Mouse (Mus musculus): ENCODE measurements around the gene Nipbl. TPM values are rescaled to one million over a fixed set of nuclear protein-coding genes. Genes with fewer than 3 reads are reported as not detected.

Nipbl gene
- total RNA-seq, 2 experiments from 2014 or later: 23.5 to 34.2 TPM

- no peak for DNase-seq (ENCODE audit: low spot score in 2 of 2)
- intact Hi-C loops (cut with DNase I): no loop called here
These were observed 11.7 kb downstream of the Nipbl start for GRCm38 (mm10) chr15:8432534-8432933.

DNA sequence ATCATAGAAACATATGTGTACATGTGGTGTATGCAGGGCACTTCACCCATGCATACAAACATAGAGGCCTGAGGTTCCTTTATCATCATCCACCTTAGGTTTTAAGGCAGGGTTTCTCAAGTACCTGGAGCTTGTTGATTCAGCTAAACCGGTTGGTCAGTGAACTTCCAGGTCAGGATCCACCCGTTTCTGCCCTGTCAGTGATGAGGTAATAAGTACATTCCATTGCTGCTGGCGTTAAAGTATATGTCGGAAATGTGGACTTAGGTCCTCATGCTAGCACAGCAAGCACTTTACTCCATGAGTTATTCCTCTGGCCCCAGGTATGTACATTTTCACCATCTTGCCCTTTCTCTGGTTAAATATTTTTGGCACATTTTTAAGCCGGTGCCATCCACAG, 14.8 kb downstream of the Nipbl start:
- intact Hi-C loops (cut with DNase I): no loop called here
- no peak for DNase-seq (ENCODE audit: low spot score in 2 of 2)

DNA sequence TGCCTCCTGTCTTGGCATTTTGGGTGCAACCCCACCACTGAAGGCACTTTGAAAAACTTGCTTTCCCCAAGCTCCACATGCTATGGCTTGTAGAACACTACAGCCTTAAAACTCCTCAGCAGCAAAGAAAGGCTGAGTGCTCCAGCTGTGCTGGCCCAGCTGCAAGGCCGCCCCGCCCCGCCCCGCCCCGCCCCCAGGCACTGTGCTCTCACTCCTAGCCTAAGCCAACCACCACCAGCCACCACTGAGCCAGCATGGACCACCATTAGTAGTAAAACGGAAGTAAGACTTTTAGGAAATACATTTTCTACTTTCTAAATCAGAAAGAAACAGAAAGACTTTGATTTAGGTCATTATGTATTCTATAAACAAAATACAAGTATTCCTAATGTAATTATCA, 23.4 kb downstream of the Nipbl start:
- intact Hi-C loops (cut with DNase I): no loop called here
- DNase-seq (ENCODE audit: low spot score in 2 of 2): no peak

DNA sequence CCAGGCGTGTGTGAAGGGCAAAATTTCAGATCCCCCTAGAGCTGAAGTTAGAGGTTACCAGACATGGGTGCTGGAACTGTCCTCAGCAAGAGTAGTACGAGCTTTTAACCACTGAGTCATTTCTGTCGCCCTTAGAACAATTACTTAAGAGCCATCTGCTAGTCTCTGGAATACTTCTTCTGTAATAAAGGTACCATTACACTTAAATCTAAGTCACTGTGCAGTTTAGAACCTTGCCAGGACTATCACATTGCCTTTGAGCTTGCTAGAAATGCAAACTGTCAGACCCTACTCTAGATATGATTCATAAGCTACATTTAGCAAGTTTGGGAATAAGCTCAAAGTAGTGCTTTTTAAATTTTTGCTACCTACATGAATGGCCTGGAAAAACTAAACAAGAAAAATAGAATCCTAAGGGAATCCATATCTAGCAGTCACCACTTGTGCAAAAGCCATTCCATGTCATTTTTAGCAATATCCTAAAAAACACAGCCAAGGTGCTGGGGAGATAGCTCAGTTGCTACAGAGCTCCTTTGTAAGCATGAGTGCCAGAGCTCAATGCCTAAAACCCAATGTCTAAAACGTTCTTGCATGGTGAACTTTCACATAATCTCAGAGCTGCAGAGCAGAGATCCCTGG, 27.6 kb downstream of the Nipbl start:
- intact Hi-C loops (cut with DNase I): no loop called here
- DNase-seq (ENCODE audit: low spot score in 2 of 2): no peak

DNA sequence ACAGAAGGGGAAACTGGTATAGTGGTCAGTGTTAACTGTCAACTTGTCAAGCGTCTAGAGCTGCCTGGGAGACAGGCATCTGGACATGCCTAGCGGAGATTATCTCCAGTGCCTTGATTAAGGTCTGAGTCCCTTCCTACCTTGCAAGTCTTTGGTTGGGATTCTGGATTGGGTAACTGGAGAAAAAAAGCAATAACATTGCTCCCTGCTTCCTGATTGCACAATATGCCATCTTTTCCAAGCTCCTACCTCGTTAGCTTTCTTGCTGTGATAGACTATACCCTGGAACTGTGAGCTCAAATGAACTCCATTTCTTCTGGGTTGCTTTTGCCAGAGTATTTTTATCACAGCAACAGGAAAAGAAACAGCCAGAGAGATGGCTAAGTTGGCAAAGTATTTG, 30.9 kb downstream of the Nipbl start:
- DNase-seq (ENCODE audit: low spot score in 2 of 2): no peak
- intact Hi-C loops (cut with DNase I): no loop called here

- intact Hi-C loops (cut with DNase I): no loop called here
- DNase-seq (ENCODE audit: low spot score in 2 of 2): no peak
These were observed 32.4 kb downstream of the Nipbl start for GRCm38 (mm10) chr15:8411873-8412272.

DNA sequence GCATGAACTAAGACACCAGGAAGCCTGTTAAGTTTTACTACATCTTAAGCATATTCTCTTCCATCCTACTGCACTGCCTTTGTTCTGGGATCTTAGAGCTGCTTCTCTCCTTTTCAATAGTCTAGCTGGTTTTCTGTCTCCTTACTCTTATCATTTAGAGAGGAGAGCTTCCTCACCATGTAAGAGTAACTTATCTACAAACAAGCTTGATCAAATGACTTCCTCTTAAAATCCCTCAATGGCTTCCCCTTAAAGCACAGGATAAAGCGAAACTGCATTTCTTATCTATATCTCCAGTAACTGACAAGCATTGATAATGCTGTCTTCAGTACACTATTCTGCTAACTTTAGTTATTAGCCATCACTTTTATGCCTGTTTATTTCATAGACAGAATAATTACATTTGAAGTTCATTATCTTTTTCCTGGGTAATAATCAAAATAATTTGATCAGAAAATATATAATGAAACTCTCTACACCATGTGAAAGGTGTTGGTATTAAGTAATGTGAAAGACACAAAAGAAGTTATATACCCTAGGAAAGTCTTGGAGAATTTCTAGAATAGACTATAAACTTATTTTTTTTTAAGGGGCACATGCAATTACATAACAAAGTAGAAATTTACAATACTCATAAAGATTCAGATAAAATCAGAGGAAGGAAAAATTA, 33.0 kb downstream of the Nipbl start:
- intact Hi-C loops (cut with DNase I): no loop called here
- DNase-seq (ENCODE audit: low spot score in 2 of 2): no peak

DNA sequence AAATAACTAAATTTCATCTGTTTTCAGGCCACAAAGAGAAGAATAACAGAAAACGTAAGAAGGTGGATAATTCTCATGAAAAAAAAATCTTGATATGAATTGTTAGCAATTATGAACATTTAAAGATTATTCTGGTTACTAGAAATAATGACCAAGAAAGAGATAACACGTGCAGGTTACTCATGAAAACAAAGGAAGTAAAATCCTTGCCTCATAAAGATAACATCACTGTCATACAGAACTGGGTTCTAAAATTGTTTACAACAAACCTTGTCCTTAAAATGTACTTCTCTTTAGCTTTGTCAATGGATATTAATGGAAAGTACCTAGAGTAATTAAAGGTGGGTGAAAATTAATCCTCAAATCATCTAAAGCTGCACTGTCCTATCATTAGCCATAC, 37.2 kb downstream of the Nipbl start:
- intact Hi-C loops (cut with DNase I): no loop called here
- DNase-seq (ENCODE audit: low spot score in 2 of 2): no peak

DNA sequence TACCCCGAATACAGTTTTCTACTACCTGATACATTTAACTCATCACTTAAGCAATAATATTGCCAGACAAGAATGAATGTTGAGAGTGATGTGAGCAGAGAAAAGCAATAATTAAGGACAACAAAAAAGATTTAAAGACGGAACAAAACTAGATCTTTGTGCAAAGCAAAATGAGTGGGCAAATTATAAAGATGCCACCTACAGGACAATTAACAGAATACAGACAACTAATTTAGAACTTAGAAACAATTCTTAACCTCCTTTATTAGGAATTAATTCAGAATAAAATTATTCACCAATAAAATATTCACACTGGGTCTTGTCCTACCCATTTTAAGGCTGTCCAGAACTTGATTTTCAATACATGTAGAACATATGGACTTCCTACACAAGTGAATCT, 38.0 kb downstream of the Nipbl start:
- DNase-seq (ENCODE audit: low spot score in 2 of 2): no peak
- intact Hi-C loops (cut with DNase I): no loop called here

GRCm38 (mm10) chr15:8402591-8402990, 41.7 kb downstream of the Nipbl start:
- intact Hi-C loops (cut with DNase I): no loop called here
- DNase-seq (ENCODE audit: low spot score in 2 of 2): no peak

- intact Hi-C loops (cut with DNase I): no loop called here
- no peak for DNase-seq (ENCODE audit: low spot score in 2 of 2)
These were observed 42.7 kb downstream of the Nipbl start for GRCm38 (mm10) chr15:8401536-8401935.

DNA sequence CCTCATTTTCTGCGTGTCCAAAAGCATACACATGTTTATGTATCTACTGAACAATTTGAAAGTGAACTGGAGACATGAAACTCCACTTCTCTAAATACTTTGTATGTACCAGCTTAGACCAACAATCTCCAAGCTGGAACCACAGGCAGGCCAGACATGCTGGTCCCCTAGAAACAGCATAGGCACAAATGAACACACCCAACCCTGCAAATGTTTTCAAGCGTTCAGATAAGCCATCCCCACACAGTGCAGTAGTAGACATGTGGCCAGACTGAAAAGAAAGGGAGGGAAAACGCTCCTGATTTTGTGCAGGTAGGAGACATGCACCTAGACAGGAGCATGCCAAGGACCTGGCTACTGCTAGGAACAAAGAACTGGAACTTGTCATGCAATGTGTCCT, 52.5 kb downstream of the Nipbl start:
- no peak for DNase-seq (ENCODE audit: low spot score in 2 of 2)
- intact Hi-C loops (cut with DNase I): no loop called here

DNA sequence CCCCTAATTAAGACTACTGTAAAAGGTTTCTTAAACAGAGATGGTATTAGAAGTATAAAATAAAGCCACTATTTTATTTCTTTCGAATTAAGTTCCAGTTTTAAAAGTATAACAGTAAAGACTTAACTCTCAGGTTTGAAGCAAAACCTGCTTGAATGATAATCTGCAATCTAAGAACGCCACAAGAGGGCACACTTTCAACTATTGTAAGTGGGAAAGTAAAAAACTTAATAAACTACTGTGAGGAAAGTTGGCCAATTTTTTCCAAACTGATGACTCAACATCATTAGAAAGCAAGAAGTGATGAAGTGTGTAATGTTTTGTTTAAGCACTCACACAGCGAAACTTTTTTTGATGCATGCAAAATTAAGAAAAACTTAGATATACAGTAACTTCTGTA, 62.0 kb downstream of the Nipbl start:
- DNase-seq (ENCODE audit: low spot score in 2 of 2): no peak
- intact Hi-C loops (cut with DNase I): loop anchor here (5.0 kb wide), 2 partner anchors 65 to 205 kb away; no protein-coding TSS in a partner anchor

DNA sequence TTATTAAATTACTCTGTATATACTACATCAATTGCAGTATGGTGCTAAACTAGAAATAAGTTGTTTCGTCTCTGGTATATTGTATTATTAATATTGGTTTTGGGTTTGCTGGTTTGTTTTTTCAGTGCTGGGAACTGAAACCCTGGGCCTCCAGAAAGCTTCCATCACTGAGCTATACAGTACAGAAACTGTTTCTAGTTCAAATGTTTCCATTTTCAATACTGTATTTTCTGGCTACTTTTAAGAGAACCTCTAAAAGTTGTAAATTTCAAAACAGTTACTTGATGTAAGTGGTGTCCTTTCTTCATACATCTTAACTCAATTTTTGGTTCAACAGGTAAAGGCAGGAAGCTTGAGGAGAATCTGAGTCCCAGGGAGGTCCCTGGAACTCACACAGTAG, 68.6 kb downstream of the Nipbl start:
- DNase-seq (ENCODE audit: low spot score in 2 of 2): no peak
- intact Hi-C loops (cut with DNase I): no loop called here

DNA sequence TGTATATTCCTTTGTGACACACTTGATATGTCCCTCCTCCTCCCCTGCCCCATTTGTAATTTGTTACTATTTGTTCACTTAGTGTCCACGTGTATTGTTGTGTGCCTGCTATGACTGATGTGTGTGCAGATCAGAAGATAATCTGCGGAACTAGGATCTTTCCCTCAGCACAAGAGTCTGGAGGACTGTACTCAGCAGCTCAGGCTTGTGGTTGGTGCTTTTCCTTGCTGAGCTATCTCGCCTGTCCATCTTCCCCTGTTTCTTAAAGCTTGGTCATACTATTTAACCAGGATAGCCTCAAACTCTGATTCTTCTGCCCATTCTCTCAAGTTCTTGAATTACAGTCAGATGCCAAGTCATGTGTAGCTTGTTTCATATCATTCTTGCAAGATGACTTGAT, 69.5 kb downstream of the Nipbl start:
- intact Hi-C loops (cut with DNase I): no loop called here
- no peak for DNase-seq (ENCODE audit: low spot score in 2 of 2)

DNA sequence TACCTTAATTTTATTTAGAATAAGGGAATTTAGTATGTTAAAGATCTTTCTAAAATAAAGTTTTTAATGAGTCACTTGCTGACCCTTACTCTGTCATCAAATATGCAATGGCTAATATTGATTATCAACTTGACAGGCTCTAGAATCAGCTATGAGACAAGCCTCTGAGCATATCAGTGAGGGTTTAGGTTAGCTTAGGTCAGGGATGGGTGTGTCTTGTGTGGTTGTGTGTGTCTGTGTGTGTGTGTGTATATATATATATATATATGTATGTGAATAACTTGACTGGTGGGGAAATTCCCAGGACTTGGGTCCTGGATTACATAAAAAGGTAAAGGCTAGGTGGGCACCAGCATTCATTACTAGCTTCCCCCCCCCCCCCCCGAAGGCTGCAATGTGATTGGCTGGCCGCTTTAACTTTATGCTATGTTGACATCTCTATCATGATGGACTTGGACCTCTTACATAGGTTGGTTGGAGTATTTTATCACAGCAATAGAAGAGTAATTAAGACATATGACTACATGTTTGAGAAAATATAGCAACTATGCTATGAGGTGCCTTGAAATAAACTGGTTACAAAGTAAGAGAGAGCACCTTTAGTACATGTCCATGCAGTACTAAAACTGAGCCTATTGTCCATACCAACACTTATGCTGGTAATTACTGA, 97.0 kb downstream of the Nipbl start:
- DNase-seq (ENCODE audit: low spot score in 2 of 2): no peak
- intact Hi-C loops (cut with DNase I): no loop called here

- intact Hi-C loops (cut with DNase I): no loop called here
- no peak for DNase-seq (ENCODE audit: low spot score in 2 of 2)
These were observed 103.7 kb downstream of the Nipbl start for GRCm38 (mm10) chr15:8340596-8340995.

- intact Hi-C loops (cut with DNase I): no loop called here
- no peak for DNase-seq (ENCODE audit: low spot score in 2 of 2)
These were observed 112.7 kb downstream of the Nipbl start for GRCm38 (mm10) chr15:8331547-8331946.

- intact Hi-C loops (cut with DNase I): no loop called here
- DNase-seq (ENCODE audit: low spot score in 2 of 2): no peak
These were observed 118.6 kb downstream of the Nipbl start for GRCm38 (mm10) chr15:8325629-8326028.

DNA sequence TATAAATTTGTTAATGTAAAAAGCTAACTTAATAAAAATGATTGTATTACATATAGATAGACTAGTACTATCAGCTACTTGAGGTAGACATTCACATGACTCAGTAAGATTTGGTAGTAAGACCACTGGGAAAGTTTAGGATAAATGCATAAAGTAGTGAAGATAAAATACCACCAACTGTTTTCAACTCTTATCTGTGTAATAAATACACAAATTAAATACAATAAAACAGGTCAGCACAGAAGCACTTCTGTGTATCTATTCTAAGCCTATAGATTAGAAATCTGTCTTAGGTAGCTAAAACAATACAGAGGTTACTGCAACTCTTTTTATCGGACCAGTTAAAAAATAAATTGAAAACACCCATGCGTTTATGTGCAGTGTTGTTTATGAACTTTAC, 119.4 kb downstream of the Nipbl start:
- DNase-seq (ENCODE audit: low spot score in 2 of 2): no peak
- intact Hi-C loops (cut with DNase I): no loop called here

GRCm38 (mm10) chr15:8324061-8324460, 120.2 kb downstream of the Nipbl start:
- intact Hi-C loops (cut with DNase I): no loop called here
- DNase-seq (ENCODE audit: low spot score in 2 of 2): no peak
